Mouse (Mus musculus) ES-Bruce4 (cell line): Measurements from ENCODE around the gene Fgfr2. TPM values are rescaled to one million over a fixed set of nuclear protein-coding genes. Genes with fewer than 3 reads are reported as not detected.

ENCODE experiments used
- H3K27ac ChIP-seq: 2 replicates; pipeline ENCODE4 v1.5.1; 2012; ENCODE audit warnings: low read length, inconsistent platforms; ENCODE audit not compliant: insufficient read depth
- H3K27me3 ChIP-seq: 2 replicates; pipeline ENCODE4 v1.6.1; 2012; ENCODE audit warnings: mild to moderate bottlenecking, low read length, inconsistent platforms; ENCODE audit not compliant: control insufficient read depth, poor library complexity, insufficient read depth, severe bottlenecking
- H3K36me3 ChIP-seq: 2 replicates; pipeline ENCODE4 v1.6.1; 2012; ENCODE audit warnings: inconsistent platforms, mild to moderate bottlenecking, low read length, moderate library complexity; ENCODE audit not compliant: control insufficient read depth, poor library complexity, insufficient read depth, severe bottlenecking
- H3K4me1 ChIP-seq: one replicate; pipeline ENCODE4 v1.8.1; 2011; ENCODE audit warnings: low read length; ENCODE audit not compliant: control insufficient read depth, insufficient read depth
- H3K4me3 ChIP-seq: 2 replicates; pipeline ENCODE4 v1.5.1; 2011; ENCODE audit warnings: low read depth, mild to moderate bottlenecking, low read length
- H3K9ac ChIP-seq: 2 replicates; pipeline ENCODE4 v1.6.1; 2012; ENCODE audit warnings: low read depth, mild to moderate bottlenecking, inconsistent platforms; ENCODE audit not compliant: poor library complexity, severe bottlenecking
- H3K9me3 ChIP-seq: replicated peaks from 2 replicates; pipeline ENCODE4 v1.6.1; 2012; ENCODE audit warnings: mild to moderate bottlenecking, low read length, inconsistent platforms; ENCODE audit not compliant: control insufficient read depth, poor library complexity, insufficient read depth, severe bottlenecking
- CTCF ChIP-seq: IDR thresholded peaks from one replicate; pipeline ENCODE4 v1.8.1; 2011; ENCODE audit warnings: low read depth, low read length
- EP300 ChIP-seq: IDR thresholded peaks from 2 replicates; pipeline ENCODE4 v1.6.1; 2011; ENCODE audit warnings: low read depth, low read length; ENCODE audit not compliant: insufficient read depth
- POLR2A ChIP-seq: IDR thresholded peaks from one replicate; pipeline ENCODE4 v1.8.1; 2011; ENCODE audit warnings: low read length; ENCODE audit not compliant: insufficient read depth
- polyA plus RNA-seq: library from polyadenylated mRNA; stranded (reverse); fragments of >200 nt; gene quantifications from 2 replicates; pipeline ENCODE4 v1.2.4, GENCODE M21; 2011; ENCODE audit warnings: low read depth; ENCODE audit not compliant: missing spikeins, insufficient read depth, insufficient read length

The Fgfr2 gene
- polyA plus RNA-seq, 1 experiment = 34.8 TPM

DNA sequence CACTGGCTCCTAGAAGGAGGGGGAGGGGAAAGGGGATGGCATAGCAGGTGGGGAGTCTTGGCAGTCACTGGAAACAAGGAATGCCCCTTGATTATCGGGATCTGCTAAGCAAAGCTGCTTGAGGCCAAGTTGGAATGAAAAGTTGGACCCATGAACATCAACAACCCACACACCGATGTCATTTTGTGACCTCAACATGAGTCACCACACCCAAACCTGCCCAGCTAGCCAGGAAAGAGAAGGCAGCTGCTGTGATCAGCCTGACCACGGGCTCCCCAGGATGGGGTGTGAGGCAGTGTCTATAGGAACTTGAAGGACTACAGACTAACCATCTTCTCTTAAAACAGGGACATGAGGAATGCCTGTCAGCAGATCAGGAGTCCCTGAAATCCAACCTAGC, 37.7 kb downstream of the Fgfr2 start:
- H3K27me3 ChIP-seq = no peaks in the 10 kb centered on the region
- no peak for TF ChIP-seq EP300
- TF ChIP-seq CTCF = no peak
- no peak for TF ChIP-seq POLR2A
- no peak overlapping the region for H3K4me3 ChIP-seq
- no peaks in the 10 kb centered on the region for H3K9me3 ChIP-seq
- peaks cover 6% of the 10 kb centered on the region for H3K4me1 ChIP-seq
- no peak overlapping the region for H3K27ac ChIP-seq
- no peak overlapping the region for H3K9ac ChIP-seq
- H3K36me3 ChIP-seq = peaks cover 42% of the 10 kb centered on the region

DNA sequence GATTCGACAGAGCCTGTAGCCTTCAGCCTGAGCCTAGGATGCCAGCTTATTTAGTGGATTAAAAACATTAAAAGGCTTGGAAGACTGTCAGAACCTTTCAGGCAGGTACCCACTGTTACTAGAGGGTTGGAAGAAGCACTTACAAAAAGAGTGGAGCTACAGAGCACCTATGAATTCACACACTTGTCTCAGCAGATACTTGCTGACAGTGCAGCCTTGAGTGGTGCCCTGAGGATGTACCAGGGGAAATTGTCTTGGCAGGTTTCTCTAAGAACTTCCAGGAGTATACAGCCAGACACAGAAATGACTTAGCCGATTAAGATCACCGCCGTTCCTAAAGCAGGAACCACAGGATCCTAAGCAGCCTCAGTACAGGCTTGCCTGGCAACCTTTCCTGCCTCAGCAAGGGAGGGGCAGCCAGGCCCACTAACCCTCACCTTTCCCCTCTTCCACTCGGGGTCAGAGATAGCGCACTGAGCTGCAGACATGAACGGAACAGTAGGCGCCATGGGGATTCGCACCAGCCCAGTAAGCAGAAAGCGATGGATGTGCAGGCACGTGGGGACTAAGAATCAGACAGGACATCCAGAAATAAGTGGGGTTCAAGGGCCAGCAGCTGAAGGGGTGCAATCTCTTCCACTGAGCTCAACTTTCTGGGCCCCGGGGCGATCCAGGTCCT, 39.1 kb downstream of the Fgfr2 start:
- H3K4me3 ChIP-seq = no peak overlapping the region
- TF ChIP-seq EP300 (no peak), POLR2A (no peak), CTCF (no peak)
- H3K36me3 ChIP-seq = peaks cover 55% of the 10 kb centered on the region
- H3K27me3 ChIP-seq = no peaks in the 10 kb centered on the region
- peaks cover 6% of the 10 kb centered on the region for H3K4me1 ChIP-seq
- H3K27ac ChIP-seq = no peak overlapping the region
- H3K9ac ChIP-seq = no peak overlapping the region
- no peaks in the 10 kb centered on the region for H3K9me3 ChIP-seq

DNA sequence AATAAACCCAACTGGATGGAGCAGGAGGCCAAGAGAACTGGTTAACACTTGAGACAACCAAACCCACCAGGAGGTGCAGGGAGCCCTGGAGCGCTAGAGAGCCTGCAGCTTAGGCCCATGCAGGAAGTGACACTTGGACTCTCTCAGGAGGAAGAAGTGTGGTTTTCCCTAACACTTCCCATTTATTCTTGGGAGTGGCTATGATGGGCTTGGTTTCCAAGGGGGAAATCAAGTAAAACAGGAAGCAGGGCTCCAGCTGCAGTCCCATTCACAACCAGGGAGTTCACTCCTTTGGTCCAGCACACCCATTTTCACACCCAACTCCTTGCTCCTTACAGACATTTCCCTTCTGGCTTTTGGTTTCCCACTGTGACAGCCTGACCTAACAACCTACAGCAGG, 44.2 kb downstream of the Fgfr2 start:
- Histone ChIP-seq H3K9me3 (no peaks in the 10 kb centered on the region), H3K27me3 (no peaks in the 10 kb centered on the region), H3K4me1 (peaks cover 1% of the 10 kb centered on the region), H3K4me3 (no peak overlapping the region), H3K36me3 (peaks cover 65% of the 10 kb centered on the region), H3K9ac (no peak overlapping the region), H3K27ac (no peak overlapping the region)
- TF ChIP-seq CTCF = no peak
- TF ChIP-seq EP300 = no peak
- TF ChIP-seq POLR2A = no peak

DNA sequence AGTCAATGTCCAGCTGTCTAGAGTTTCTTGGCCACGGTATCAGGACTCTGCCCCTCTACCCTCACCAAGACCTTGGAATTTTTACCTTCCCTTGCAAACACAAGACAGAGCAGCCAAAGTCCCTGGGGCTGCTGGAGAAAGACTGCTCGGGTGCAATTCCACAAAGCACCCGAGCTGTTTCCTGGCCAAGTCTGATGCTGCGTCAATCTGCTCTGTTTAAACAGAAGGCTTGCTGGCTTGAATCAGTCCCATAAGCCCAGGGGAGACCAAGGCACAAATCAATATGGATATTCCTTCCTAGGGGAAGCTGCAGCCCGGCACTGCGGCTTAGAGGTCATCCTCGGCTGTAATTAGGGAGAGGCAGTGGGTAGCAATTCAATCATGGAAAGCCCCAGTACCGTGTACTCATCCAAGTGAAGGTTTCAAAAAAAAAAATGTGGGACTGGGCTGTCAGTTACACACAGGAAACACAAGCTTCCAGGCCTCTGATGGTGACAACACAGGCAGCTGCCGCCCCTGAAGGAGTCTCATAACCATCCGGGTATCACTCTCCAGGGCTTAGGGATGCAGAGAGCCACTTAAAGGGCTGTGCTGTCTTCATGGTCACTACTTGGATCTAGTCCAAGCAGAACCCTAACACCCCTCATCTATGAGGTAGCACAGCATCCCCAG, 48.6 kb downstream of the Fgfr2 start:
- H3K27me3 ChIP-seq = no peaks in the 10 kb centered on the region
- peaks cover 4% of the 10 kb centered on the region for H3K4me1 ChIP-seq
- H3K4me3 ChIP-seq = no peak overlapping the region
- H3K9ac ChIP-seq = no peak overlapping the region
- TF ChIP-seq POLR2A = no peak
- TF ChIP-seq CTCF = no peak
- no peak for TF ChIP-seq EP300
- H3K27ac ChIP-seq = no peak overlapping the region
- H3K36me3 ChIP-seq = peaks cover 59% of the 10 kb centered on the region
- no peaks in the 10 kb centered on the region for H3K9me3 ChIP-seq

DNA sequence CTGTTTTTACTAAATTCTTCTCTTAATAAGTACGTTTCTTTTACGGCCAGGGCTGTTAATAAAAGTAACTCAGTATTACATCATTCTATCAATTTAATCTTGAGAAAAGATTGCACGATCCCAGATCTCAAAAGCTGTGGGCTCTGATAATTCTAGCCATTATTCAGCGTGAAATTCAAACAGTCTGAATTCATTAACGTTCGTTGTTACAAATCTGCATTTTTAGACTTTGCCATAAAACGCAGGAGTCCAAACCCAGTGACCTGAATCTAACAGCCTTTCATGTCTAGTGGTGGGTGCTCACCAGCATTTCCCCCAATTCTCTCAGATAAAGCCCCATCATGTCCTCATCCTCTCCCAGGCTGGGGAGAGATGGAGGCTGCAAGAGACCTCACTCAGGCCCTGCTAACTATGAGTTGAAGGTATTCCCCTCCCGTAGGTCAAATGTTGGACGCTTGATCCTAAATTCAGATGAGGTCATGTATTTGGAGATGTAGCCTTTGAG, 50.0 kb downstream of the Fgfr2 start:
- Histone ChIP-seq H3K9me3 (no peaks in the 10 kb centered on the region), H3K27me3 (no peaks in the 10 kb centered on the region), H3K9ac (no peak overlapping the region), H3K4me3 (no peak overlapping the region), H3K27ac (no peak overlapping the region), H3K4me1 (peaks cover 7% of the 10 kb centered on the region), H3K36me3 (peaks cover 61% of the 10 kb centered on the region)
- no peak for TF ChIP-seq CTCF
- TF ChIP-seq EP300 = no peak
- TF ChIP-seq POLR2A = no peak

DNA sequence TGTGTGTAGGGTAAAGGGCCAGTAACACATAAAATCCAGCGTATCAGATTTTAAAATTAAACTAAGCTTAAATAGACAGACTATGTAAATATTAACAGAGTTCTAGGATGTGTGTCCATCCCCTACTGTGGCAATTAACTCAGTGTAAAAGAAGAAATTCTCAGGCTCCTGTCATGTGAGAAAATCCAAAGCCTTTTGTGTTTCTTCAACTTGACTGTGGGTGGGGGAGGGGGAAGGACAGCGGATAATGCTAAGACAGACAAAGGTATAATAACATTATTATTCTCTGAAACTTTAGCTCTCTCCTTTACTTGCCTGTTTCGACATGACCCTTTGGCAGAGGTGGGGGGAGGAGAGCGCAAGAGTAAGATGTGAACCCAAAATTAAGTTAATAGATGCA, 50.6 kb downstream of the Fgfr2 start:
- no peak overlapping the region for H3K4me3 ChIP-seq
- peaks cover 7% of the 10 kb centered on the region for H3K4me1 ChIP-seq
- H3K27me3 ChIP-seq = no peaks in the 10 kb centered on the region
- H3K9me3 ChIP-seq = no peaks in the 10 kb centered on the region
- TF ChIP-seq EP300 (no peak), POLR2A (no peak), CTCF (no peak)
- no peak overlapping the region for H3K9ac ChIP-seq
- no peak overlapping the region for H3K27ac ChIP-seq
- peaks cover 64% of the 10 kb centered on the region for H3K36me3 ChIP-seq
